Mouse (Mus musculus) liver, adult (tissue): ENCODE data around the gene Zfp97.
"Not testable (repeated sequence)": the region's sequence is repeated elsewhere in the genome, so short reads cannot be mapped to it uniquely, and the experiment has no call there.

Experiments
- GATA4 ChIP-seq: IDR thresholded peaks from 2 replicates; pipeline ENCODE4 v1.6.1; 2014; ENCODE audit warnings: mild to moderate bottlenecking, low read length; ENCODE audit not compliant: insufficient replicate concordance

Zfp97 gene

DNA sequence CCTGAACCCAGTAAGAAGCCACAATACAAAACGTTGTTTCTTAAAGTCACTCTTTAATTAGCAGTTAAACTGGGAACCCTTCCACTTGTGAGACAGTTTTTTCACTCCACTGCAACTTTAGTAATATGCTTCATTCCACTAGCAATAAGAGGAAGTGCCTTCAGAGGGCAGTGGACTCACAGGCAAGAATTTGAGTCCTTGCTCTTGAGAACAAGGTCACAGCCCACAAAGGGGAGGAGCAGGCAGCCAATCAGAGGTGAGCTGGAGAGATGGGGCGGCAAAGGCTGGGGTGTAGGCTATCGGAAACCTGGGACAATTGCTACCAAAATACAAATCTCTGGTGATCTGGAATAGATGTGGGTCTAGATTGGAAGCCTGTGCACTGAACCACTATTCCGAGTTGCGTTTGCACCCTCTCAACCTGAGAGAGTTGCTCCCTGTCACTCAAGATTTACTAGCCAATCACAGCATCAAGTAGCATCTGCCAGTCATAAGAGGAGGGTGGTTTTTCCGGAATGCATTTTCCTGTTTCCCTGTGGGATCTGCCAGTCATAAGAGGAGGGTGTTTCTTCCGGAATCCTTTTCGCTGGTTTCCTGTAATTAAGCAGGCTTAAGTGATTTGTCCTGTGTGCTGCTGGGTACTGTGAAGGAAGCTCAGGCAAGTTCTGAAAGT, at the start of gene Zfp97:
Zfp97 (plus strand) TSS at position 586 of the 673 bp plus-strand sequence.
- not testable (repeated sequence) for TF ChIP-seq GATA4

- TF ChIP-seq GATA4 = no peak
Measured at GRCm38 (mm10) chr17:17195178-17195577, 74.0 kb downstream of the Zfp97 start.
